Mouse (Mus musculus): ENCODE results near the gene 4930505A04Rik.

DNA sequence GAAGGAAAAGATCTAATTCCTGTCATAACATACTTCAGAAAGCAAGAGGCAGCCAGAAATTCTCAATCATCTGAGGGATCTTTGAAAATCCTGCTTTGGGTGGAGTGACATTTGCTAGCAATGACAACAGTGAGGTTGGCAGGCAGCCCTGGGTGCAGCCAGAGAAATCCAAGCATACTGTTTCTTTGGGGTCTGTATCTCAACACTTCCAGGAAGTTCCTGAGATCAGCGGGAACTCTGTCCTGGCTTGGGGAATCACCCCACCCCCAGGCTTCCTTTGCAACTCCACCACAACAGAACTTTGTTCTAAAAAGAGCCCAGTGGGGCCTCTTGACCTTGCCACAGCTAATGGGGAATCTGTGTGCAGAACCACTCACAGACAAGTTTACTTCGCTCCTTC, 66.0 kb downstream of the 4930505A04Rik start:
- TF ChIP-seq CTCF (IDR thresholded peaks at IDR 0.05; ENCODE audit: borderline replicate concordance, control insufficient read depth, extremely low read depth, insufficient read depth, low read length, poor library complexity) = no peak
- TF ChIP-seq POLR2A (IDR thresholded peaks at IDR 0.05; ENCODE audit: control insufficient read depth, extremely low read depth, insufficient read depth, low read length, poor library complexity) = no peak

Data from thymus, adult 2 months (tissue).